ENCODE assay signal across 9 mouse cellular contexts in the genomic region with DNA sequence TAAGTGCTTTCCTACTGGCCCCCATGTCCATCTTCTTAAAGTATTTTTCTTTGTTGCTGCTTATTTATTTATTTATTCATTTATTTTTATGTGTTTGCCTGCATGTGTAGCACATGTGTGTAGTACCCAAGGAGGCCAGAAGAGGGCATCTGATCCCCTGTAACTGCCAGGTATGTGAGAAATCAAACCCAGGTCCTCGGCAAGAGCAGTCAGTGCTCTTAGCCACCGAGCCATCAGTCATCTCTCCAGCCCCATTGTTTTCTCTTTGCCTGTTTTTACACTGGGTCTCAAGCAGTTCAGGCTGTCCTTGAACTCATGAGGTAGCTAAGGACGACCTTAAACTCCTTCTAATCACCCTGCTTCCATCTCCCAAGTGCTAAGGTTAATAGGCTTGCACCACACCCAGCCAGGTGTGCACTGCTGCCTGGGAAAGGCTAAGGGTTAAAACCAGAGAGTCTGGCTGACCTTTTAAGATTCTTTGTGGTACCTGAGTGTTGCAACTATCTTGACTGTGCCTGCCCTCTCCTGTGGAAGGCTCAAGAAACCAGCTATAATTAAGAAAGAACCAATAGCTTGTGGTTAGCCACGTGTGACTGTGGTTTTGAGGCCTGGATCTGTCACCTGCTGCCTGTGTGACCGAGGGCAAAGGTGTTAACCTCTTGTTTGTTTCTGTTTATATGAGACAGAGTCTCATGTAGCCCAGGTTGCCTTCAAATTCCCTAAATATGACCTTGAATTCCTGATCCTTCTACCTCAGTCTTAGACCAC. TPM values are rescaled to one million over a fixed set of nuclear protein-coding genes. Genes with fewer than 3 reads are reported as not detected.
DNase-seq lines count a peak whose midpoint lies in the region; ATAC-seq lines count a peak whose summit lies in the region.
"Had no signal": no experiment of that assay in that cellular context is flagged by ENCODE, and none has a peak within 500 bp of the region (broad histone marks: within the 10 kb centered on the region; RNA-seq: fewer than 3 reads in every experiment).

No protein-coding gene starts in this region.

- no peak overlapping the region for H3K9ac ChIP-seq in intestine, embryonic 16.5 days (ENCODE audit: low read depth, low read length)
- H3K9ac ChIP-seq in intestine, embryonic 15.5 days, result no peak overlapping the region
- H3K9ac ChIP-seq: neural tube, embryonic 13.5 days had no signal

- WGBS in intestine, embryonic 16.5 days, result 70% methylated on average over 5 of the region's 5 CpGs
- WGBS in intestine, embryonic 15.5 days, result 64% methylated on average over 5 of the region's 5 CpGs

- no peak overlapping the region for H3K4me2 ChIP-seq in intestine, embryonic 16.5 days (ENCODE audit: low read depth, low read length)
- H3K4me2 ChIP-seq in intestine, embryonic 15.5 days (replicated peaks), result no peak overlapping the region
- H3K4me2 ChIP-seq: neural tube, embryonic 13.5 days had no signal

- no peaks in the 10 kb centered on the region for H3K36me3 ChIP-seq in intestine, embryonic 16.5 days (ENCODE audit: control insufficient read depth, insufficient read depth, low read length)
- no peaks in the 10 kb centered on the region for H3K36me3 ChIP-seq in intestine, embryonic 15.5 days
- H3K36me3 ChIP-seq: neural tube, embryonic 13.5 days had no signal

- H3K4me3 ChIP-seq in intestine, embryonic 16.5 days (ENCODE audit: low read length), result no peak overlapping the region
- H3K4me3 ChIP-seq in intestine, embryonic 15.5 days (replicated peaks), result no peak overlapping the region
- H3K4me3 ChIP-seq: neural tube, embryonic 13.5 days had no signal

- no peaks in the 10 kb centered on the region for H3K9me3 ChIP-seq in intestine, embryonic 16.5 days (ENCODE audit: control insufficient read depth, low read length)
- H3K9me3 ChIP-seq in intestine, embryonic 15.5 days, result no peaks in the 10 kb centered on the region
- H3K9me3 ChIP-seq: neural tube, embryonic 13.5 days had no signal

- ATAC-seq in intestine, embryonic 16.5 days, result 0 out of 2 replicates have a peak, but pooled peaks have one; percentile 31
- no peak for ATAC-seq in intestine, embryonic 15.5 days

- no peaks in the 10 kb centered on the region for H3K27me3 ChIP-seq in intestine, embryonic 16.5 days (replicated peaks; ENCODE audit: control insufficient read depth, insufficient read depth, low read length)
- no peaks in the 10 kb centered on the region for H3K27me3 ChIP-seq in intestine, embryonic 15.5 days (replicated peaks)
- H3K27me3 ChIP-seq: neural tube, embryonic 13.5 days had no signal

- H3K27ac ChIP-seq in intestine, embryonic 16.5 days (ENCODE audit: low read length), result no peak overlapping the region
- no peak overlapping the region for H3K27ac ChIP-seq in intestine, embryonic 15.5 days
- H3K27ac ChIP-seq: neural tube, embryonic 13.5 days had no signal

- H3K4me1 ChIP-seq in intestine, embryonic 16.5 days (ENCODE audit: control insufficient read depth, insufficient read depth, low read length), result 0 out of 2 replicates have a peak, but pooled peaks cover 7% of the 10 kb centered on the region
- H3K4me1 ChIP-seq in intestine, embryonic 15.5 days (replicated peaks), result peaks cover 3% of the 10 kb centered on the region; the same call in 1 of the 2 replicates

- peak; percentile 62 for DNase-seq in CD4-positive helper T cell, adult 2 months (ENCODE audit: low read depth, low spot score)
- DNase-seq in T-cell, adult 2 months (ENCODE audit: low spot score), result peak; percentile 18
- DNase-seq in lung, postnatal 36 days, result peak; percentile 40
- no peak for DNase-seq in spleen, adult 12 weeks (ENCODE audit: low spot score)
- DNase-seq in frontal cortex, postnatal 25 days (ENCODE audit: low spot score in 2 of 2), result no peak
- no peak for DNase-seq in frontal cortex, postnatal 14 days (ENCODE audit: low spot score in 2 of 2)

RNA-seq across cellular contexts. Expression of gene Raf1, which starts 16.7 kb away (rescaled TPM):
- 71.4 and 75.4 TPM in 2 replicates for polyA plus RNA-seq in intestine, embryonic 16.5 days (2015; fragmentation: Nextera tagmentation; extraction: Ambion mirVana)
- polyA plus RNA-seq in intestine, embryonic 15.5 days (2015; fragmentation: Nextera tagmentation; extraction: Ambion mirVana), result 76.2 and 79.5 TPM in 2 replicates

Comparison
In these comparisons a context has a peak if more than half of its experiments do, and no peak if none do; other contexts are left out.
1. DNase-seq: peak in CD4-positive helper T cell, adult 2 months (single experiment), T-cell, adult 2 months (single experiment) and lung, postnatal 36 days (single experiment); none in spleen, adult 12 weeks (single experiment), frontal cortex, postnatal 25 days (0 of 2) and frontal cortex, postnatal 14 days (0 of 2).